Mouse (Mus musculus) MN1 (cell line): ENCODE data around the gene Themis2.
"Not testable (repeated sequence)": the region's sequence is repeated elsewhere in the genome, so short reads cannot be mapped to it uniquely, and the experiment has no call there.

Source experiments
- DNase-seq: peaks from one replicate; pipeline ENCODE4 v3.0.0-alpha.2; 2016; ENCODE audit warnings: low spot score

Themis2 gene

DNA sequence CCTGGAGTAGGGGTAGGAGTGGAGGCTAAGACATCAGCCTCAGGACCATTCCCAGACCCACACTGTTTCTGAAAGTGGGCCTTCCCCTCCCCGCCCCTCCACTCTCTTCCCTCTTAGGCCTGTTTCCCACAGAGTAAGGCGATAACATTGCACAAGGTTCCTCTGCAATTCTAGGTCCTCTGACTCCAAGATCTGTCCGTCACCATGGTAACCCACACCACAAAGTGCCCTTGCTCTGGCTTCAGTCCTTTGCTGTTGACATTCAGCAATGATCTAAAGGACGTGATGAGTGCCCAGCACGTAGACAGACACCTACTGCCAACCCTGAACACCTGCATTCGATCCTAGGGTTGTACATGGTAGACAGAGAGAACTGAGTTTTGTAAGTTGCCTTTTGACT is 43.2 kb downstream of the Themis2 start:
- DNase-seq, result peak; percentile 62

DNA sequence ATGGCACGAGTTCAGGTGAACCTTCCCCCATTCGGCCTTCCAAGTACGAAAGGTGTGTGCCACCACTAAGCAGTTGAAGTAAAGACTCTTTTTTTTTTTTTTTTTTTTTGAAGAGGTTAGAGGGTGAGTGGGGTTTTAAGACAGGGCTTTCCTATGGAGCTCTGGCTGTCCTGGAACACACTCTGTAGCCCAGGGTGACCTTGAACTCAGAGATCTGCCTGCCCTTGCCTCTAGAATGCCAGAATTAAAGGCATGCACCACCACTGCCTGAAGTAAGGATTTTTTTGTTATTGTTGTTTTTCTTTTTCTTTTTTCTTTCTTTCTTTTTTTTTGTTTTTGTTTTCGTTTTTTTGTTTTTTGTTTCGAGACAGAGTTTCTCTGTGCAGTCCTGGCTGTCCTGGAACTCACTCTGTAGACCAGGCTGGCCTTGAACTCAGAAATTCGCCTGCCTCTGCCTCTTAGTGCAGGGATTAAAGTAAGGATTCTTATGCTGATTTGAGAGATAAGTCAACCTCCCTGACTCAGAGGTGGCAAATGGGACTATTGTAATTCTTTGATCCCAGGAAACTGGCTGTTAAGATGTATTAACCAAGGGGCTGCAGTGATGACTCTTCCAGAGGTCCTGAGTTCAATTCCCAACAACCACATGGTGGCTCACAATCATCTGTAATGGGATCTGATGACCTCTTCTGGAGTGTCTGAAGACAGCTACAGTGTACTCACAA is 46.8 kb downstream of the Themis2 start:
- no peak for DNase-seq

DNA sequence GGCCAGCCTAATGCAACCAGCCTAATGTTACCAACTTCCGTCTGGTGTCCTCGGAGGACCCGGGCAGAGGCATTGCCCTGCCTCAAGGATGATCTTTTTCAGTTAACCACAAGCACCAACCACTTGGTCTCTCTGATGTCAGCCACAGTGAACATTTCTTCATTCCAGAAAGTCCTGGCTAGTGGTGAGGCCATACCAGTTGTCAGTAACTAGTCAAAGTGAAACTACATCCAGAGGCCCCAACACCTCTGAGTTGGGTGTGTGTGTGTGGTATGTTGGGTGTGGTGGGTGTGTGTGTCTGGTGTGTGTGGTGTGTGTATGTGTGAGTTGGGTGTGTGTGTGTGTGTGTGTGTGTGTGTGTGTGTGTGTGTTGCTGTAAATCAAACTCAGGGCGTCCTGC is 47.4 kb downstream of the Themis2 start:
- DNase-seq, result no peak

DNA sequence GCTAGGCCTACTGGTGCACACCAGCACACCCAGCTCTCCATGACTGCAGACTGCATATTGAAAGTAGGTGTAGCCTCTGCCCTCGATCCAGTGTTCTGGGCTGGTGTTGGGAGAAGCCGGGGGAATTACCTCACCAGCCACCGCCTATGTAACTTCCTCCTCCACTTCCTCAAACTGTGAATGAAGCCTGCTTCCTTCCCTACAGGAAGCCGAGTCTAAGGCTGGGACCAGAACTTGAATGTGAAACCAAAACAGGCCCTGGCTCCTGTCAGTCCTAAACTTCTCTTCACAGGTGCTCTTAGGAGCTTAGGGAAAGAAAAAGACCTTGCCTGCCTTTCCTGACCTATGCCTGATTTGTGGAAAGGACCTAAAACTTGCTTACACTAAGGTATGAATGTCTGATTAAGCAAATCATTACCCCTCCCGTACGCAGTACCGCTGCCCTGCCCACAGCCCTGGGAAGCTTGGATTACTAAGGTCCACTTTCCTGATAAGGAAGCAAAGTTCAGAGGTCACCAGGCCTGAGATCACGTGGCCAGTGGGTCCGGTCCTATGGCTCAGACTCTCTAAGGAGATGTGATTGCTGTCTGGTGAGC is 48.4 kb downstream of the Themis2 start:
- no peak for DNase-seq

DNA sequence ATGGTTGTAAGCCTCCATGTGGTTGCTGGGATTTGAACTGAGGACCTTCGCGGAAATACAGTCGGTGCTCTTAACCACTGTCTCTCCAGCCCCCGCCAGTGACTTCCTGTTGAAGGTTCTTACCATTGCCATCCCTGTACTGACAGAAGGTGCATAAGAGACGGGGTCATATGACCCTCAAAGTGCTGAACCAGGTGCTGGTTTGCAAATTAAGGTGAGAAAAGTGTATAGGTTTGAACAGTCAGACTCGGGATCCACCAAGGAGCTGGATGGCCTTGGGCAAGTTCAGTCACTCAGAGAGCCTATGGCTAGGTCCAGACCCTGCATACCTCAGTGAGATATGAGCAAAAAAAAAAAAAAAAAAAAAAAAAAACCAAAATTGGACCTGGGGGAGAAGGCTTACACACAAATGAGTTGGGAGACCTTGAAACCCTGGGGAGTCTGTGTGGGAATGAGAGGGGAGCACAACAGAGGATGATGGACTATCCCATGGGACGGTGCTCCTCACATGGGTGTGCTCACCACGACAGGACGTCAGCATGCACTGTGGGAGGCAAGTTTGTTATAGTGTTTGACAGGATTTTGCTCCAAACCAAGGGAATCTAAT is 49.2 kb downstream of the Themis2 start:
- DNase-seq, result no peak

DNA sequence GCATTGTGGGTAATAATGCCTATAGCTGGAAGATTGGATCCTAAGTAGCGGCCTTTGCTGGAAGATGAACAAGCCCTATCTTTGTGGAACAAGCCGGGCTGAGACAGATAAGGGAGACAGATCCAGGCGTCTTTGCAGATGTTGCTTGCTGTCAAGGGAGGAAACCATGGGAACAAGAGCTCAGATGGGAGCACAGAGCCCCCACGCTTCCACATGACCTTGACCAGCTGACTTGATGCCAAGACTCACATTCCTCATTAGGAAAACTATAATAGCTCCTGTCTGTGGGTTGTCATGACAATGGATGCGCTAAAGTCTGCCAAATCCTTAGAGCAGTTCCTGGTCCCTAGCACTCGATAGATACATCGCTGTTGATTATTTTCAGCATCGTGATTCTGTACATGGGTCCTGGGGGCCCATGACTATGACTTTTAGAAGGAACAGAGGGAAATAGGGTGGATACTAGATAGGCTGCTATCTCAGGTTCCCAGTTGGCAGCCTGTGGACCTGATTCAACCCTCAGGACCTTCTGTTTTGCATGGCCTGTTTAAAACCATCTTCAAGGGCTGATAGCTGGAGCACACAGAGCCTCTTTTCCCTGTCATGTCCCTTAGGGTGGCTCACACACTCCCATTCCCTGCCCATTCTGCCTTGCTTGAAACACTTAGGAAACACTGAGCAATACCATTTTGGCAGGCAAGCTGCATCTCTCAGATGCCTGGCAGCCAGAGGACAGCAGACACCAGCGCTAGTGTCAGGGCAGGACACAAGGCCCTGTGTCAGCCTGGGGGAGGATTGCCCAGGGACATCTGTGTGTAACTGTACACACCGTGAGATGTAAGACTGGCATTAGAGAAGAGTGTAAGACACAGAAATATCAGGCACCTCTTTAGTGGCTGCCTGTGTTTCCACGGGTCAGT is 51.9 kb downstream of the Themis2 start:
- DNase-seq, result peak; percentile 61

DNA sequence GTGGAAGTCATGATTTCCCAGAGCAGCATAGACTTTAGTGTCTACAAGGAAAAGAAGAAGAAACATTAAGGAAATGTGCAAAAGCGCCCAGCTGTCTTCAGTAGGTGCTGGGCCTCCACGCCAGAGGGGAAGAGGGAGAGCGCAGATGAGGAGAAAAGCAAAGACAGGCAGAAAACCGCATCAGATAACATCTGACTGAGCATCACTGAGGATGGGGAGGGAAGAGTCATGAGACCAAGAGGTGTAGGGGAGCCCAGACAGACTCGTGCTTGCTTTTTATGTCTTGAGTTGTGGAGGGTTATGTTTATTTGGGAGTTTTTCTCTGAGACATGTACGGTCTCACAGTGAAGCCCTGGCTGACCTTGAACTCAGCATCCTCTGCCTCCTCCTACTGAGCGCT is 54.7 kb downstream of the Themis2 start:
- DNase-seq, result no peak

DNA sequence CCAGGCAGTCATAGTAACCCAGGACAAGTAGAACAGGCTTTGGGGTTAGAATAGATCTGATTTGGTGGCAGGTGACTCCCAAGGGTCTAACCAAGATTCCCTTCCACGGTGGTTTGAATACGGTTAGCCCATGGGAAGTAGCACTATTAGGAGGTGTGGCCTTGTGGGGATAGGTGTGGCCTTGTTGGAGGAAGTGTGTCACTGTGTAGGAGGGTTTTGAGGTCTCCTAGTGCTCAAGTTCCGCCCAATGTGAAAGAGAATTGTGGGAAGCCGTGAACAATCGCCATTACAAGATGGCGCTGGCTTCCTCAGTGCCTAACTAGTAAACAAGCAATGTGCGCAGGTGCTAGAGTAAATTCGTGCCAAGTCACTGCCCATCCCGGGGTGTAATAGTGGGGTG is 59.0 kb downstream of the Themis2 start:
- not testable (repeated sequence) for DNase-seq

DNA sequence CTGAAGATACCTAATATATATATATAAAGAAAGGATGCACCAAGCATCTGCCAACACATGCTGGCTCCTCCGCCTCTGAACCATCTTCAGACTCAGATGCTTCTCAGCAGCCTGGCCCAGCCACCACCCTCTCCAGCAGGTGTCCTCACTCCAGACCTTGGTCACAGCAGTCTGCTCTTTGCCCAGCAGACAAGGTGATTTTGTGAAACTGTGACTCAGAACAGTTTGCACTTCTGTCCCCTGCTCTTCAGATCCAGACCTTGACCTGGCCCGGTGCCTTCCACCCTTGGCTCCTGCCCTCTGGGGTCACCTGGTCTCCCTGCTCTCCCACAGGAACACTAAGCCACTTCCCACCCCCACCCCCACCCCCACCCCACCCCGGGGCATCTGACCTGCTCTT is 60.3 kb downstream of the Themis2 start:
- DNase-seq, result no peak

DNA sequence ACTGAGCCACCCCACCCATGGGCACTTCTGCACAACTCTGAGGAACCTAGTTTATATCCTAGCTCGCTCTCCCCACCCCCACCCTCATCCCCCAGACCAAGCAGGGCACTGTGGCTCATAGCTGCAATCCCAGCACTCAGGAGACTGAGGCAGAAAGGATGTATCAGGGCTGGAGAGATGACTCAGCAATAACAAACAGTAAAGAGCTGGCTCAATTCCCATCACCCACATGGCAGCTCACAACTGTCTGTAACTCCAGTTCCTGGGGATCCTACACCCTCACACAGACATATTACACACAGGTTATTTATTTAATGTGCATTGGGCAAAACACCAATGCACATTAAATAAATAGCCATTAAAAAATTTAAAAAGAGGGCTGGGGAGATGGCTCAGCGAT is 60.8 kb downstream of the Themis2 start:
- peak; percentile 45 for DNase-seq

DNA sequence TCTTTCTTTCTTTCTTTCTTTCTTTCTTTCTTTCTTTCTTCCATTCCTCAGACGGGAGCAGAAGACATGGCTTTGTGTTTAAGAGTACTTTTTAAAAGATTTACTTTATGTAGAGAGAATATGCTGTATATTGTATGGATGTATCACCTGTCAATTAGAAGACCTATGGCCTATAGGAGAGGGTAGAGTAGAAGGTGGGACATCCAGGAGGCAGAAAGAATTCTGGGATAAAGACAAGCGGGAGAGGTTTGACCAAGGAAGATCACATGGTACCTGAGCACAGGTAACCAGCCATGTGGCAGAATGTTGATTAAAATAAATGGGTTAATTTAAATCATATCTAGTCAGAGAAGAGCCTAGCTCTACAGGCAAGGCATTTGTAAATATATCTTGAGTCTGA is 61.4 kb downstream of the Themis2 start:
- no peak for DNase-seq

DNA sequence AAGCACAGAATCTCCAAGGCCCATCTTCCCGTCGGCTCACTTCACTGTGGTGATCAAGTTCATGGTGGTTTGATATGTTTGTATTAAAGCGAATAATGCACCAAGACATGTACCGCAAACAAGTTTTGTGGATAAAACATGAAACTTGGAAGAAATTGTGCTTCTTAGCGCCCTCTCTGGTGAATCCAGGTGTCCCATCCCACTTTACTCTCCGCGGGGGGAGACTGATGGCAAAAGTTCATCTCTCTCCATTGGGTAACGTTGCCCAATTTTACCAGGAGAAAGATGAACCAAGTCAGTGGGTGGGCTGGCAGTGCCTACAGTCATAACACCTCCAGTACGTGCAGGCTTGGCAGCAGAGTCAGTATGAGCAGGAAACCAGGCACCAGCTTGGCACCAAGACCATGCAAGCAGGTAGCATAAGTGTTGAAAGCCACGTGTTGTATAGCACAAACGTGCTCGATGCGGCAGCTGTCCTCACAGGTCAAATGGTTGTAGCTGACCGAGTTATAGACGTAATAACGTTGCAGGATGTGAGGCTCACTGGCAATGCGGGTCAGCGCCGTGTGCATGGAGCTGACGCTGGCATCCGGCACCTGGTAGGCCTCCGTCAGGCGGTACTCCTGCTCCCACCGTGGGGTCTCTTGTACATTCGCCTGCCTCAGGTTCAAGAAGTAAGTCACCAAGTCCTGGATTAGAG is 63.0 kb downstream of the Themis2 start:
- no peak for DNase-seq

DNA sequence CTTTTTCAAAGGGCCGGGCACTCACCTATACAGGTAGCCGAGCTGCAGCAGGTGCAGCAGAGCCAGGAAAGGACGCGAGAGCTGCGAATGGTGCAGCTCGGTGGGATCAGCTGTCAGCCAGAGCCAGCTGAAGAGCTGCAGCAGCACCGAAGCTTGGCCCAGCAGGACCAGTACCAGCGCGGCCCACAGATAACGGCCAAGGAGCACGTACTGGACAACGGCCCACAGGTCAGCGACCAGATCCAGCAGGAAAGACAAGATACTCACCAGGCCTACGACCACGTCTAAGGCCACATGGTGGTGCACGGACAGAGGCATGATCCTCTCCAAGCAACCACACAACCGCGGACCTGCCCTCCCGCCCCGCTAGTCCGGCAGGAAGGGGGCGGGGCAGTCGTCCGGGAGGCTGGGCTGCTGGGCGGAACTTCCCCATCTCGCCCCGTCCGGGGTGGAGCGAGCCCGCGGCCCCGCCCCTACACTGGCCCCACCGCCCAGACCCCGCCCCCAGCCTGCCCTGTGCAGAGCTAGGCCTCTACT is 64.0 kb downstream of the Themis2 start, which contains the start of gene Xkr8:
Gene Xkr8, minus strand, starts transcription at position 399 of the 537 bp plus-strand sequence.
- DNase-seq, result peak; percentile 96
